Mouse (Mus musculus): ENCODE measurements at regions not wholly inside any gene's neighbourhood (a gene's known extent, or its start where the extent isn't known, plus 50 kb on each side); places are given as distances from the start of the nearest gene placed in this dataset.

GRCm38 (mm10) chr13:30040288-30040687 is 54.4 kb upstream of the E2f3 start:
- Histone ChIP-seq H3K4me3 (no peak overlapping the region), H3K27ac (no peak overlapping the region)
- DNase-seq (ENCODE audit: extremely low spot score in 1 of 2, low spot score in 2 of 2) = no peak
- TF ChIP-seq CTCF (IDR thresholded peaks at IDR 0.05) = no peak
- intact Hi-C loops (cut with DNase I) = no loop called here

DNA sequence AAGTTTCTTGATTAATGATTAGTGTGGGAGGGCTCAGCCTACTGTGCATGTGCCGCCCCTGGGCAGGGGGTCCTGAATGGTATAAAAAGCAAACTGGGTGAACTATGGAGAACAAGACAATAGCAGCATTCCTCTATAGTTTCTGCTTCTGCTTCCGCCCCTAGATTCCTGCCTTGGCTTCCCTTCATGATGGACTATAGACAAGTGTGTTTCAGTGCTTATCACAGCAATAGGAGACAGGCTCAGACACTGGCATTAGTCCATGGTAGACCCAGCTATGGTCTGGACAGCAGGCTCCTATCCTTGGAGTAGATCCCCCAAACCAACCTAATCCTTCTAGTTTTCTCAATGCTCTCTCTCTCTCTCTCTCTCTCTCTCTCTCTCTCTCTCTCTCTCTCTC is 53.9 kb upstream of the E2f3 start:
- TF ChIP-seq CTCF (IDR thresholded peaks at IDR 0.05) = no peak
- no peak overlapping the region for H3K4me3 ChIP-seq
- no peak for DNase-seq (ENCODE audit: extremely low spot score in 1 of 2, low spot score in 2 of 2)
- intact Hi-C loops (cut with DNase I) = no loop called here
- no peak overlapping the region for H3K27ac ChIP-seq

DNA sequence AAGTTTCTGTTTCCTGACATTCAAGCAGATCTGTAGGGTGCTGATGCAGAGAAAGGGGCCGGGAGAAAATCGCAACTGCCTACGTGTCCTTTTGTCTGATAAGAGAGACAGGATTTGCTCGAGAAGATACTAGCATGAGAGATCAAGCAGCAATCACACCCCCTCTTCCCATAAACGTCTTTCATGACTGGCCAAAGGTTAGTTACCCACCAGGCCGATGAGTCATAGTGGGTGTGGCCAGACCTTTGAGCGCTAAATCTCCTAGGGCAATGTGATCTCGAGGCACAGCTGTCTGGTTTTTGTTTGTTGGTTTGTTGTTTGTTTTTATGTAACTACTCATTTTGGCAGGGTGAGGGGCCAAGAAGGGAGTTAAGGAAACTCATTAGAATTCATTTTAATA is 50.7 kb upstream of the E2f3 start:
- no peak for DNase-seq (ENCODE audit: extremely low spot score in 1 of 2, low spot score in 2 of 2)
- intact Hi-C loops (cut with DNase I) = no loop called here
- Histone ChIP-seq H3K4me3 (no peak overlapping the region), H3K27ac (no peak overlapping the region)
- no peak for TF ChIP-seq CTCF (IDR thresholded peaks at IDR 0.05)

GRCm38 (mm10) chr13:30036071-30036470 is 50.2 kb upstream of the E2f3 start:
- no peak for TF ChIP-seq CTCF (IDR thresholded peaks at IDR 0.05)
- H3K4me3 ChIP-seq = no peak overlapping the region
- intact Hi-C loops (cut with DNase I) = no loop called here

More at GRCm38 (mm10) chr13:30036071-30036470, 50.2 kb upstream of the E2f3 start:
- H3K27ac ChIP-seq = no peak overlapping the region
- DNase-seq (ENCODE audit: extremely low spot score in 1 of 2, low spot score in 2 of 2) = no peak

Measured in left cerebral cortex, adult 2 months (tissue).